Mouse (Mus musculus) lung, postnatal 10 days (tissue): Measurements from ENCODE around the gene Zfp36l2.

ENCODE experiments used
- DNase-seq: peaks from one replicate; pipeline ENCODE4 v3.0.0; 2021

Zfp36l2 gene

DNA sequence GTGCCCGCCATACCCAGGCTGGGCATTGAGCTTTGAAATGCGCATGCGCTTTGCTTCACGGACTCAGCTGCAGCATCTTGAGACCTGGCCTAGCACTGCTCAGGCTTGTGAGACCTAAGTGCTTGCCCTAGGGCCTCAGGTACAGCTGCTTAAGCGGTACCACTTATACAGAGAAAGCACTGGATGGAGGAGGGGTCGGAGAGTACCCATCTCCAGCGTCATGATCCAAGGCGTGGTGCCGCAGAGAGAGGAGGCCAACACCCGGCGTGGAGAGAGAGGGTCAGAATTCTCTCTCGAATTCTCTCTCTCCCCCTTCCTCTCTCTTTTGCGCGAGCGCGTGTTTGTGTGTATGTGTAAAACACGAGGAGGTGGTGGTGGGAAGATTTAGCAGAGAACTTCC is 12.6 kb downstream of the Zfp36l2 start:
- no peak for DNase-seq

DNA sequence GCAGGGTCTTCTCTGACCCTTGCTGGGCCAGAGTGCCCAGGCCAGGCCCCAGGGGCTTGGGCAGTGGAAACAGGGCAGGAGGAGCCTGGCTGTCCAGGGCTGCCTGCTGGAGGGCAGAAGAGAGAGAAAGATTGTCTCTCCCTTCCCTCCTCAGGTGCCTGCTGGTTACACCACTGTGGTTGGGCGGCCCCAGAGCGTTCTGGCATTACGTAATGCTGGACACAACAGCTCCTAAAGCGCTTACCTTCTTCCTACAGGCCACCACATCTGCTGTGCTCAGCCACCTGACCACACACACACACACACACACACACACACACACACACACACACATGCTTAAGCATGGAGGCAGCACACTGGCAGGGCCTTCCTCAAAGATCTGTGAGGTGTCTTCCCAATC is 20.4 kb downstream of the Zfp36l2 start:
- DNase-seq, result no peak

DNA sequence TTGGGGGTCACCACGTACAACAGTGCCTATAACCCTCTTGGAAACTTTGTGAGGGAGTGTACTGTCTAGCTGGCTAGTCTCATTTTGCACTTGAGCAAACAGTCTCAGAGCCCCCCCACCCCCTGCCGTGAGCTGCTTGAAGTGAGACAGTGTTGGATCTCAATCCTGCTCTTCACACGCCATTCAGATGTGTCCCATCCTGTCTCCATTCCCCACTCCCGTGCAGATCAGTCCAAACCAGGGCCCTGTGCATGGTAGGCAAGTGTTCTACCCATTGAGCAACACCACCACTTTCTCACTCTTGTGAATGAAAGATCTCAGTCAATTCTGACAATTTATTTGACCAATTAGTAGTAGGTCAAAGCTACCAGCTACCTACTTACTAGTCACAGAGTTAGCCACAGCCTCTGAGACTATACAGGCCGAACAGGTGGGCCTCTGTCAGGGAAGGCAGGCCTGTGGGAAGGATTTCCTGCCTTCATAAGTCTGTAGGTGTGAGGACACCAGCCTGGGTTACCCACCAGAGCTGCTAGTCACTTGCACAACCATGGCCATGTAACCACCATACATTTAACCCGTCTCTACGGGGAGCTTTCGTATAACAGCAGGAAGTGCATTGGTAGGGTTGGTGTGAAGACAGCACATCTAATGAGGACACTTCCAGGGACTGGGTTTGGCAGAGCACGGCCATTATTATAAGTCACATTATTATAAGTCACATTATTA is 21.4 kb downstream of the Zfp36l2 start:
- no peak for DNase-seq

DNA sequence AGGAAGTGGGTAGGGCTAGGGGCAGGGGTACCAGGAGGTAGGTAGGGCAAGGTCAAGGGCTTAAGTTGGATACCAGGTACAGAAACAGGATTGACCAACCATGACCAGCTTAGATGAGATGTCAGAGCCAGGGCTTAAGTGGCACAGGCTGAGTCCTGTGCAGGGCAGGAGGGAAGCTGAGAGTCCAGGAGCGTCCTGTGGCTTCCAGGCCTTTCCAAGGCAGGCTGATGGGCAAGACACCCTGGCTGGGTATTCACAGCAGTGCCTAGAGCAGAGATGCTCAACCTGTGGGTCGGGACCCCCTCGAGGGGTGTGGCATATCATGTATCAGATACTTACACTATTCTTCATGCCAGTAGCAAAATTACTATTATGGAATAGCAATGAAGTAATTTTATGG is 22.0 kb downstream of the Zfp36l2 start:
- no peak for DNase-seq

DNA sequence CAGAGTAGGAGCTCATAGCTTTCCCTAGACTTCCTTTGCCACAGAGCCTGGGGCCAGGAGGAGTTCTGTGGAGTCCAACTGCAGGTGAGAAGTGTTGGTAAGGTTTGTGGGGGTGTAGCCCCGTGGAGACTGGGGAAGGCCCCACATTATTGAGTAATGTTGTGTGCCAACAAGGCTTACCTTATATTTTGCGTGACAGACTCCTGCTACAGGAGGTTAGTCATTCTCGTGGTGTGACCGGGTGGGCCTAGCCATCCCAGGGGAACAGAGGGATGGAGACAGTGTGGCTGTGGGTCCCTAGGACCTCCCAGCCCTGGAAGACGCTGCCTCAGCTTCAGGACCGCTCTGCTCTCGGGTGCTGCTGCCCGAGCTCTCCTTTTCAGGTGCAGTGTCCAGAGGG is 23.6 kb downstream of the Zfp36l2 start:
- no peak for DNase-seq

DNA sequence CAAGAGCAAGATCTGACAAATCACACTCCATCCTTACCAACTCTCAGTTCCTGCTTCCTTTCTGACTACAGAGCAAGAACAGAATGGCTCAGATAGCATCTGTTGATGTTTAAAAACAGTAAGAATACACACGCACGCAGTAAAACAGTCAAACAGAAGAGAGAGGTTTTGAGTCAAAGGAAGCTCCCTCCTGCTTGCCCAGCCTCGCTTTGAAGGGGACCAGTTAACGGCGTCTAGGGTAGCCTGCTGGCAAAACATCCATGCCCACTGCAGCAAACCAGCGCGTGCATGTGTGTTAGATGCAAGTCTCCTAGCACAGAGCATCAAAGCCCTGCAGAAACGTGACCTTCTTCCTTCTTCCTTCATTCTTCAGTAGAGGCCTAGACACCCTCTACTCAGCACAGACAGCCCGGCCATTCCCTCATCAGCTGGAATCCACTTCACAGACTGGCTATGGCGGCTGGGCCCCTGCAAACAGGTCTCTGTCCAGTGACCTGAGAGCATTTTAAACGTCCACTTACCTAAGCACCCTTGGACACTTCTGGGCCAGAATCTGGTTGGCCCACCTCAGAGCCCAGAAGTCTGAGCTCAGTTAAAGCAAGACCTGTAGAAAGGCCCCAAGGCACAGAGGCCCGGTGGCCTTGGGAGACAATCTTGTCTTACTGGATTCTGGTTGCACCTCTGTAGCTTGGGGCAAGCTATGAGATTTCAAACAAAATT is 24.5 kb downstream of the Zfp36l2 start:
- DNase-seq, result no peak

- DNase-seq, result no peak
These were observed 25.5 kb downstream of the Zfp36l2 start for GRCm38 (mm10) chr17:84162211-84162760.

DNA sequence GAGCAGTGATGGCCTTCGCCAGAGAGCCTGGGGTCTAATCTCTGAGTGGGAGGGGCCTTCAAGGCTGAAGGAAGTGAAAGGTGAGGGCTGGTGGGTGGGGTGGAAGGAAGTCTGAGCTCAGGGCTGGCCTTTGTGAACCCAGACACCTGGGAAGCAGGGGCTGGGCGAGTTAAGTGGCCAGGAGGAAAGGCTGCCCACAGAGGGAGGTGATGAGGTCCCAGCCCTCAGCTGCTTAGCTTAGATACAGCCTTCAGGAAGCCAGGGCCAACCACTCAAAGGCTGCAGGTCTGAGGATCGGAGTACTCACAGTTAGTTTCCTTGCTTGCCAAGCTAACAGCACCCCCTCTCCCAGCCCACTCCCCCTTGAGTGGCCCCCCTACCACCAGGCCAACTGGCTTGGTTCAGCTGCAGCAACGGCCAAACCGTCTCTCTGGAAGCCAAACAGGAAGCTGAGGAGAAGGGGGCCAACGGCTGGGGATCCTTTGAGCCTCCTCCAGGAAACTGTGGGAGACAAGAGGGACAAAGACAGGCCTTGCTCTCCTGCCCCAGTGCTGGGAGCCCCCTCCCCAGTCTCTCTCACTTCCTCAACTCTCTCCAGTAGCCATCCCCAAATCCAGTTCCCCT is 26.4 kb downstream of the Zfp36l2 start:
- DNase-seq, result peak; percentile 74

DNA sequence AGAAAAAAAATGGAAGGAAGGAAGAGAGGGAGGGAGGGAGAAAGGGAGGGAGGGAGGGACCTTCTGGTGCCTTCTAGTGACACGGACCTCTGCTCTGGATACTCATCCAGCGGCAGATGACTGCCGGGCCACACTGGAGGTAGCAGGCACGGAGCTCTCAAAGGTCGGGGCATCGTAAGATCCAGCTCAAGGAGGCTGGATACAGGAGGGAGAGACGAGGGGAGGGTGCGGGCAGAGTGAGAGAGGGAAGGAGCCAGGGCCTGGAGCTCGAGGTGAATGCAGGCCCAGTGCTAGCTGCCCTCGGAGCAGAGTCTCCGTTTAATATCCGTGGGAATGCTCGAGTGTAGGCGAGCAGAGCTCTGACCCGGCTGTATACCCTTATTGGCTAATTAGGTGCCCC is 28.9 kb downstream of the Zfp36l2 start:
- no peak for DNase-seq

- DNase-seq, result no peak
These were observed 29.3 kb downstream of the Zfp36l2 start for GRCm38 (mm10) chr17:84158461-84158795.

DNA sequence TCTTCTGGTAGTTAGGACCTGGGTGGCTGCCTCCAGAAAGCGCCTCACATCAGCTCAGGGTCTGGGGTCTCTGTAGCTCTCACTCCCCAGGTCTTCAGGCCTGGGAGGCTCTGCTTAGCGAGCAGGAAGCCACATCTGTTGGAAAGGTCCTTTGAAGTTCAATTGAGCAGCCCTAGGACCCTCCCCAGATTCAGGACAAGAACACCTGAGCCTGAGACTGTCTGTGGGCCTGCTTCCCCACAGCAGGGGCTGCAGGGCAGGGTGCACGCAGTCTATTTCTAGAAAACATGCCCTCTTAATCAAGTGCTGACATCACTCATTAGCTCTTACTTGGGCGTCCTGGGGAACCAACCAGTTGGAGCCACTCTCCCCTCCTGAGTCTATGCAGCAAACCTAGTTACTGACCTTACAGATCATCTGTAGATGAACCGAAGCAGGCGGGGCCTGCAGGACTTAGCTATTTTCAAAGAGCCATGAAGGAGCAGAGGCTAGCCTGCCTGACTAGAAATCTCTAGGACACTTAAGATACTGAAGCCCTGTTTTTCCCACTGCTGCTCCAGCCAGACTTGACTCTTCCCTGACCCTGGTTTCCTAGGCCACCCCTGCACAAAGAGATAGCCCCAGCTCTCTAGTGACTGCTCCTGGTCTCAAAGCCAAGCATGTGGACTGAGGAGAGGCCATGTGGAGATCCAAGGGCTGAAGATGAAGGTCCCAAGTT is 29.8 kb downstream of the Zfp36l2 start:
- no peak for DNase-seq

DNA sequence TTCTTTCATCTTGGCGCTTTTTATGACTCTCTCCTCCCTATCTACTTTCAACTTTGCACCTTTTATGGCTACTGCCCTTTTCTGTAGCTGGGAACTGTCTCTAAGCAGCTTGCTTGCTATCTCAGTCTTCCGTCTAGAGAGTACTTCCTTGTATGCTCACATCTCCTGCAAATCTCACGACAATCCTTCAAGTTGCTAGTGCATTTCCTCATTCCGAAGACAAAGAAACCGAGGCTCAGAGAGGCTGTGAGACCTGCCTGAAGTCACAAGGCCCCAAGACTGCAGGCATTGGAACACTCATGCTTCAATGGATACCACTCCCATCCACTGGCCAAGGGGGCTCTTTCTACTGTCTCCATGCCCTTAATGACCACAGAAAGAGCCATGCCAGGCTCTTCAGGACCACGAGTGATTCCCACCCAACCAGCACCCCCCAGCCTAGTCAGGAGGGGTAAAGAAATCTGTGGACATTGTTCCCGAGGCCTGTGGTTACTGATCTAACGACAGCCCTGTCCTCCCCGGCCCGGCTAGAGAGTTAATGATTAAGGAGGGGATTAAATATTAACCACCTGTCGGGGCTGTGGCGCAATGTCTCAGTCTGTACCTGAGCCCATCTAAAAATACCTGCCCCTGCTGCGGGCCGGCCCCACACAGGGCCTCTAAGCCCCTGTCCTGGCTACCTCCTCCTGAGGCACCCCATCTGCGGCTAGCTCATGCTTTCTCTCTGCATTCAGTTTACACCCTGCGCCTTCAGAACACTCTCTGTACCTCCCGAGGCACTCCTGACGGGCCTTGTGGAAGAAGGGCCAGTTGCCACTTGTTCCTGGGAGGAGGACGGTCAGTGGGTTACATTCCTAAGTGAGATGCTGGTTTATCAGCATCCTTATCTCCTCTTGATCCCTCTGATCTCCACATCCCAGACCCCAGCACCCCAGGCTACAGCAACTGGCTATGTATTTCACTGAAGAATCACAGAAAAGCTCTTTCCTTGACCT is 30.7 kb downstream of the Zfp36l2 start:
- peak; percentile 55 for DNase-seq

GRCm38 (mm10) chr17:84156227-84156573 is 31.5 kb downstream of the Zfp36l2 start:
- DNase-seq, result no peak

DNA sequence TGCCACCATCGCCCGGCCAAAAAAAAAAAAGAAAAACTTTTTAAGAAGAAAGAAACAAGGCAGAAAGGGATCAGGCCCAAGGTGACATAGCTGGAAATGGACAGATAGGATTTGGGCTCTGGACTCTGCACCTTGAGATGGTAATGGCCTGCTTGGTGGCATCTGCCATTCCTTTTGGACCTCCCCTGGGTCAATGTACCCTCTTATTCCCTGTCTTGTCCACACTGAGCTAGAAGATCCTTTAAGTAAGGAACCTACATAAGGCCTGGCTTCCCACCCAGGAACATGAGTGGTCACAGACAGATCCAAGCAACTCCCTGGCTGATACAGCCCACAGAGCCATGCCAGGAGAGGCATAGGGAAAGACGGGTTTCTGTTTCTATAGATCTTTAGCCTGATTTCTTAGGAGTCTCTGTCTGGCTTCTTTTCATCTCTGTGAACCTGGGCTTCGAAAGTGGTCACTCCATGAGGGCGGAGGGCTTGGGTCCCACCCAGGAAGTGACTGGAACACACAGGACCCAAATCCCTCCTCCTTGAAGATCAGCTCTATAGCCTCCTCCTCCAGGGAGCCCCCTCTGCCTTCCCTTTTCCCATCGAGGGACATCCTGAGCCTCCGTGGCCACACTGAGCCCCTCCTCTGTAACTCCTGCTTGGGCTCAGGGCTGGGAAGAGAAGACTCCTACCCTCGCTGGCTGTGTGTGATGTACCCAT is 32.1 kb downstream of the Zfp36l2 start:
- DNase-seq, result no peak

DNA sequence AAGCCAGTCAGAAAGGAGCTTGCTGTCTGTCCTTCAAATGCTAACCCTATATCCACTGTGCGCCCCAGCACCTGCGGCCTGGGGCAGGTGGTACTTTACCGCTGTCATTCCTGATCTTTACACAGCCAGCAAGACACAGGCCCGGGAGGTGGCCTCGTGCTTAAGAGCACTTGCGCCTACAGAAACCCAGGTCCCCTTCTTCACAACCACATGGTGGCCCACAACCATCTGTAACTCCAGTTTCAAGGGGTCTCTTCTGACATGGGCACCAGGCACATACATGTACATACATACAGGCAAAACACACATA is 32.8 kb downstream of the Zfp36l2 start:
- DNase-seq, result no peak

- no peak for DNase-seq
These were observed 33.3 kb downstream of the Zfp36l2 start for GRCm38 (mm10) chr17:84154302-84155028.

DNA sequence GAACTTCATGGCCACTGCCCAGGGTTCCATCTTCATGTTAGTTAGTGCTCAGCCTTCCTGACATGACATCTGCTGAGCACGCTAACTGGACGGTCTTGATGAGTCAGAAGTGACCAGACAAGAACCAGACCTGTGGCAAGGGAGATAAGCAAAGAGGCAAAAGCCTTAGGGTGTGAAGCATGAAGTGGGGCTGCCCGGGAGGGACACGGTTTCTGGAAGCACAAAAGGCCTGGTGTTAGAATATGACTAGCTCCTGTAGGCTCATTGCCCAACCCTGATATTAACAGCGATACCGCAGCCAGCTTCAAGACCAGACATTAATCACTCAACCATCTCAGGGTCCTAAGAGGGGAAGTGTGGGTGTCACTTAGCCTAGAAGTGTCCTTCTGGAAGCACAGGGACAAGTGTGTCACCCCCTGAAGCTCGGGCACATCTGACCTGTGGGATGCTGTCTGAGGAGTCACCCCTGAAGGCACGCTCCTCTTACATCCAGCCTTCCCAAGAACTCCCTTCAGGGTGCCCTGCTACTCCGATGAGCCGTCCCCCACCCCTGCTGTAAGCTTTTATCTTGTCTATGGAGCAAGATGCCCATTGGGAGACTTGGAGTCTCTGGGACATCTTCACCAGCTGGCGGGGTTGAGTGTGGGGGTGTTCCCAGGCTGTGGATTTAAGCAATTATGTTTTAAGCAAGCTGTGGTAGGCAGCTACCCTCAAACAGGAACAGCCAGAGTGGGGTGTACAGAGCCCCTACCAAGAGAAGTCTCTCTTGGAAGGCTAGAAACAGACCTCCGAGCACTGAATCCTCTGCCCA is 34.6 kb downstream of the Zfp36l2 start:
- DNase-seq, result no peak

GRCm38 (mm10) chr17:84152206-84152975 is 35.4 kb downstream of the Zfp36l2 start:
- DNase-seq, result no peak

- no peak for DNase-seq
These were observed 36.4 kb downstream of the Zfp36l2 start for GRCm38 (mm10) chr17:84151306-84151705.
